Mouse (Mus musculus) ES-E14 (cell line): ENCODE results near the gene Cyp2b19.

ENCODE experiments used
- MAFK ChIP-seq: IDR thresholded peaks from 2 replicates; pipeline ENCODE4 v1.6.1; 2014; ENCODE audit warnings: mild to moderate bottlenecking, low read depth, low read length, inconsistent platforms; ENCODE audit not compliant: insufficient read depth
- ZNF384 ChIP-seq: IDR thresholded peaks from 2 replicates; pipeline ENCODE4 v1.6.1; 2012; ENCODE audit warnings: low read depth, low read length, inconsistent platforms

GRCm38 (mm10) chr7:26783163-26783562 lies 26.2 kb downstream of the Cyp2b19 start:
- no peak for TF ChIP-seq ZNF384
- TF ChIP-seq MAFK = no peak
